Mouse (Mus musculus) cortical plate, adult 2 months (tissue): ENCODE results near the gene Gm32742. TPM values are rescaled to one million over a fixed set of nuclear protein-coding genes. Genes with fewer than 3 reads are reported as not detected.

Experiments used
- H3K27ac ChIP-seq: fragments of 200-500 bp; 2 replicates; pipeline ENCODE4 v1.5.1; 2012; ENCODE audit warnings: low read length, control low read depth, inconsistent platforms; ENCODE audit not compliant: insufficient read depth
- H3K4me1 ChIP-seq: fragments of 200-500 bp; 2 replicates; pipeline ENCODE4 v1.6.1; 2011; ENCODE audit warnings: low read length; ENCODE audit not compliant: control insufficient read depth, insufficient read depth
- H3K4me3 ChIP-seq: fragments of 200-500 bp; 2 replicates; pipeline ENCODE4 v1.5.1; 2011; ENCODE audit warnings: mild to moderate bottlenecking, low read length, control low read depth; ENCODE audit not compliant: insufficient read depth
- CTCF ChIP-seq: fragments of 200-500 bp; IDR thresholded peaks from 2 replicates; pipeline ENCODE4 v1.5.1; 2011; ENCODE audit warnings: mild to moderate bottlenecking, control low read depth, low read length; ENCODE audit not compliant: insufficient read depth; ENCODE audit errors: extremely low read depth
- POLR2A ChIP-seq: fragments of 200-500 bp; IDR thresholded peaks from 2 replicates; pipeline ENCODE4 v1.6.1; 2011; ENCODE audit warnings: mild to moderate bottlenecking, low read length, control low read depth; ENCODE audit not compliant: insufficient read depth; ENCODE audit errors: extremely low read depth
- polyA plus RNA-seq: library from polyadenylated mRNA; depleted of rRNA; stranded (reverse); fragments of >200 nt; gene quantifications from 2 replicates; pipeline ENCODE4 v1.2.3, GENCODE M21; 2012; rRNA removed

The Gm32742 gene
- polyA plus RNA-seq, 1 experiment: 0.02 TPM

DNA sequence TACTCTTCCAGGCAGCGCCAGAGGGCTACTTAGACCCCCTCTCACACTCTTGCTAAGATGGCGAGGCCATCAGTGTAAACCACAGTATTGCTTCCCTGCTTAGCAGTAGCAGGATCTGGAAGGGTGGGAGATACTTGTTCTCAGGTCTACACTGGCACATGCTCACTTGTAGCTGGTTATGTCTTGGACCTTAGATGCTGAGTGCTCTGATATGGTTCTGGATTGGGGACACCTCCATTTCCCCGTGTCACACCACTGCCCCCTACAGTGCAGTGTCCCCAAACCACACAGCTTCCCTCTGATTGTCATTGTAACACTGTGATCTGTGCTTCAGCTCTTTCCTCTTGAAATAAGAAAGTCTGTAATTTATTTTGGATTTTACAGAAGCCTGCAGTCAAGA, 28.3 kb downstream of the Gm32742 start:
- H3K4me1 ChIP-seq: no peaks in the 10 kb centered on the region
- no peak overlapping the region for H3K4me3 ChIP-seq
- TF ChIP-seq CTCF (peak; percentile 86), POLR2A (no peak)

DNA sequence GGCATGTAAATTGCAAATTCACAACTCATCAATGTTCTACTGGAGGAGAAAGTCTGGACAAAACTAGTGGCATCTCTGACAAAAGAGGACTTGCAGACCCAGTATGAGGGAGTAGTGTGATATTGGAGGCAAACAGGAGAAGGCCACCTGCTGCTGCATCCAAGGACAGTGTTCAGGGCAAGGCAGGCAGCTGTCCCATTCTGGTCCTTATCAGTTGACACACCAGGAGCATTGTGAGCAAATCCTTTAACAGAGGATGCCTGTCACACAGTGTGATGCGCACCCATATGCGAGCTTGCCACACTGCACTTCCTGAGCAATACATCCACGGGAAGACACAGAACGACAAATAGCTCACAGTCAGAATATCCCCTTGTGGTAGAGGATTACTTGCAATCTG, 50.5 kb downstream of the Gm32742 start:
- no peaks in the 10 kb centered on the region for H3K4me1 ChIP-seq
- TF ChIP-seq POLR2A (no peak), CTCF (no peak)
- no peak overlapping the region for H3K27ac ChIP-seq
- no peak overlapping the region for H3K4me3 ChIP-seq

More for the DNA sequence above, 28.3 kb downstream of the Gm32742 start:
- H3K27ac ChIP-seq: no peak overlapping the region

DNA sequence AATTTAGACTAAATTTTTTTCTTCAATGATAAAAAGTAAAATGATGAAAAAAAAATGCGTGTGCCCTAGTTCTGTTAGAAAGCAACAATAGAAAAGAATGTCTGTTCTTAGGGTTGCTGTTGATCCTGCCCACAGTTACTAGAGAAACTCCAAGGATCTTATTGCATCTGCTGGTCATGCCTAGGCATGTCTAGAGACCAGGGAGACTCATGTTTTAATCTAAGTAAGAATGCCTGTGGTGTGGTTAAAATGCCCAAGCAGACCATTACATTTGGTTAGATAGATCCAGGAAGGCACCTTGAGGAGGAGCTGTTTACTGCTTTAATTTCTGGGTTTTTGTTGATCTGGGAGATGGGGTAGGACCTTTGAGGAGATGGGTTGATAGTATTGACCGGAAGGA, 59.6 kb downstream of the Gm32742 start:
- no peak overlapping the region for H3K27ac ChIP-seq
- no peak overlapping the region for H3K4me3 ChIP-seq
- H3K4me1 ChIP-seq: no peaks in the 10 kb centered on the region
- no peak for TF ChIP-seq POLR2A
- TF ChIP-seq CTCF: no peak

- Histone ChIP-seq H3K4me3 (peak overlapping the region; percentile 46; the same call in 1 of the 2 replicates), H3K27ac (no peak overlapping the region), H3K4me1 (no peaks in the 10 kb centered on the region)
- TF ChIP-seq CTCF: no peak
- no peak for TF ChIP-seq POLR2A
Observed at GRCm38 (mm10) chr9:51103808-51104514, 61.4 kb downstream of the Gm32742 start.

DNA sequence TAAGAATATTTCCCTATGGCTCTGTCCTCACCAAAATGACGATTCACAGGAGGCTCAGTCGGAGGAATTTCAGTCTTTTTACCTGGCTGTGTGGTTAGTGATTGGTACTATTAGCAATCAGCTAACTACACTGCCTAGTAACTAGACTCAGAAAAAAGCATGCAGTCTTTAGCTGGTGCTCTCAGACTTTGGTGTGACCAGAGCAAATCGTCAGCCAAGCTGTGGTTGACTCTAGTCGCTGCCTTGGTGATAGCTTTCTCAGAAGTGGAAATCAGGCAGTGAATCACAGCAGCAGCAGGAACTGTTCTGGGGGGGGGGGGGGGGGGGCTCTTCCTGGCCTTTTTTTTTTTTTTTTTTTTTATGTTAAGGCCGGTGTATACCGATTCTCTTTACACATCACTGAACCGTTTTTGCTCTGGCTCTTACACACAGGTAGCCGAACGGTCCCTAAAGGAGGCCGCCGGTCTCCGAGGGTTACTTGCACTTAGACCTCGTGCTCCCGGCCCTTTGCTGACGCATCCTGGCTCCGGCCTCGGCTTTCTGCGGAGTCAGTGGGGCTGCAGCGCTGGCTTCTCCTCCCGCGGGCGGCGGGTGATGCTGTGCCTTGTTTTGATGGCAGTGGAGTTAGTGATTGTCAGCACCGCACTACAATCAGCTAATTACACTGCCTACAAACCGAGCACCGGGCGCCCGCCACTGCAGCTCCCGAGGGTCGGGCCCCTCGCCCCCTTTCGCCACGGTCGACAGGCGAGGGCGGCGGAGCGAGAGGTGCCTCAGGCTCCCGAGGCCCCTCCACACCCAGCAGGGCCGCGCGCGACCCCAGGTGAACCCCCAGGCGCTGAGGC, 62.1 kb downstream of the Gm32742 start:
- no peak overlapping the region for H3K27ac ChIP-seq
- peak overlapping the region; percentile 46 for H3K4me3 ChIP-seq
- H3K4me1 ChIP-seq: no peaks in the 10 kb centered on the region
- TF ChIP-seq CTCF (no peak), POLR2A (no peak)

DNA sequence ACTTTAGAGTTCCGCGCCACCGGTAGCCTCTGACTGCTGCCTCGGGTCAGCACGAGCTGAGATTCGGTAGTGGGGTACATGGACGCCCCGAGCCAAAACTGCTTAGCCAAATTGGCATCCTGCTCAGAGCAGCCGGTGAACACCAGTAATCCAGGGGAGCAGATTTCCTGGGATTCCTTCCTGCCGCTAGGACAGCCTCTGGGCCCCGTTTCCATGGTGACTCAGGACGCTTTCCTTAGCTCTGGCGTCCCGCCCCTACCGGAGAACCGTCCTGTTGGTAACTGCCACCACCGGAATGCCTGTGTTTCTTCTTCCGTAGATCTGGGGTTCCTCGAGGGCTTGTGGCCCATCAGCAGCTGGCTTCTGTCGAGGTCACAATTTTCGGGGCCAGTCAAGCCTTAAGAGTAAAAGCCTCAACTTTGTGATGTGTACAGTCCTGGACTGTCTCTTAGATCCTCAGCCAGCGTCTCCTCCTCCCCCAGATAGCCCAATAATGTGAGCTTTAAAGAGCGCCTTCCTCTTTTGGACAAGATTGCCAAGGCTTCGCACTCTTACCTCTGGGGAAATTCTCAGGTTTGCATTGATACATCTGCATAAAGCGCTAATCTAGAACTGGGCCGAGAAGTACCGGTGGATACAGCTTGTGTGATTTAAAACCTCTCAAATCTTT, 63.4 kb downstream of the Gm32742 start, which contains the start of gene 4833427G06Rik:
Gene 4833427G06Rik, minus strand, starts transcription at position 323 of the 670 bp plus-strand sequence.
- H3K27ac ChIP-seq: no peak within 1 kb of the TSS
- no peak within 1 kb of the TSS for H3K4me3 ChIP-seq
- no peaks in the 10 kb centered on the region for H3K4me1 ChIP-seq
- TF ChIP-seq POLR2A (no peak), CTCF (no peak)

- no peak overlapping the region for H3K27ac ChIP-seq
- no peak for TF ChIP-seq CTCF
- no peak for TF ChIP-seq POLR2A
- no peaks in the 10 kb centered on the region for H3K4me1 ChIP-seq
- H3K4me3 ChIP-seq: no peak overlapping the region
Observed at GRCm38 (mm10) chr9:51096306-51096705, 69.0 kb downstream of the Gm32742 start.

GRCm38 (mm10) chr9:51093697-51094096, 71.6 kb downstream of the Gm32742 start:
- Histone ChIP-seq H3K4me1 (no peaks in the 10 kb centered on the region), H3K27ac (no peak overlapping the region), H3K4me3 (no peak overlapping the region)
- TF ChIP-seq CTCF (no peak), POLR2A (no peak)

GRCm38 (mm10) chr9:51081614-51082013, 83.7 kb downstream of the Gm32742 start:
- H3K27ac ChIP-seq: no peak overlapping the region
- TF ChIP-seq CTCF (no peak), POLR2A (no peak)
- H3K4me3 ChIP-seq: no peak overlapping the region
- no peaks in the 10 kb centered on the region for H3K4me1 ChIP-seq

Other genes starting within 250 kb of the Gm32742 start
- gene Sik2, start 156.4 kb downstream of the Gm32742 start, polyA plus RNA-seq: 20.0 and 21.6 TPM in 2 replicates
- gene Btg4, start 104.6 kb downstream of the Gm32742 start, polyA plus RNA-seq: not detected in 2 replicates
- gene Layn, start 88.4 kb downstream of the Gm32742 start, polyA plus RNA-seq: 5.1 and 5.2 TPM in 2 replicates
- gene 4833427G06Rik, start 63.4 kb downstream of the Gm32742 start, polyA plus RNA-seq: 0.11 and 0.35 TPM in 2 replicates
- 0.13 TPM in 2 replicates for gene Pou2af1, start 48.2 kb upstream of the Gm32742 start, polyA plus RNA-seq
- 3.0 and 3.9 TPM in 2 replicates for gene Colca2, start 113.1 kb upstream of the Gm32742 start, polyA plus RNA-seq
- not detected in 2 replicates for gene 1810046K07Rik, start 163.4 kb upstream of the Gm32742 start, polyA plus RNA-seq